ENCODE assay signal across 8 mouse cellular contexts in genomic region chr11:72961072-72961980, GRCm38 (mm10). TPM values are rescaled to one million over a fixed set of nuclear protein-coding genes. Genes with fewer than 3 reads are reported as not detected.
DNase-seq lines count a peak whose midpoint lies in the region; ATAC-seq and TF ChIP-seq lines count a peak whose summit lies in the region.

Atp2a3 (plus strand) TSS chr11:72961169.

- peaks cover 42% of the 10 kb centered on the region for H3K4me1 ChIP-seq in intestine, embryonic 14.5 days (replicated peaks; ENCODE audit: control insufficient read depth, insufficient read depth, low read length)
- peaks cover 10% of the 10 kb centered on the region; the same call in 1 of the 2 replicates for H3K4me1 ChIP-seq in lung, postnatal 0 days (ENCODE audit: insufficient read depth, low read depth, low read length)

- 0 out of 2 replicates have a peak, but pooled peaks have one; percentile 11 for ATAC-seq in intestine, embryonic 14.5 days (replicated peaks; ENCODE audit: low FRiP score, low TSS enrichment, low read depth)
- peak; percentile 84 for ATAC-seq in lung, postnatal 0 days

- no peaks in the 10 kb centered on the region for H3K36me3 ChIP-seq in intestine, embryonic 14.5 days (ENCODE audit: control insufficient read depth, insufficient read depth, low read length)
- H3K36me3 ChIP-seq in lung, postnatal 0 days (ENCODE audit: insufficient read depth, low read length): no peaks in the 10 kb centered on the region

- WGBS in intestine, embryonic 14.5 days: 4% methylated on average over 70 of the region's 70 CpGs
- WGBS in lung, postnatal 0 days: 6% methylated on average over 55 of the region's 70 CpGs

- DNase-seq in 416B (ENCODE audit: low read depth): peak; percentile 85
- no peak for DNase-seq in adrenal gland, adult 8-10 months
- no peak for DNase-seq in gastrocnemius, postnatal 4 days (ENCODE audit: low spot score in 2 of 2)
- DNase-seq in intestine, embryonic 14.5 days (ENCODE audit: low spot score): peak; percentile 68
- peak; percentile 67 for DNase-seq in lung, postnatal 0 days (ENCODE audit: low spot score)
- DNase-seq in skeletal muscle tissue, adult 2 months (ENCODE audit: low read depth, low spot score): peak; percentile 39
- no peak for DNase-seq in right cerebral cortex, postnatal 10 days (ENCODE audit: low spot score in 2 of 2)
- no peak for DNase-seq in embryo, embryonic 9.5 days (ENCODE audit: extremely low spot score)

- H3K27me3 ChIP-seq in intestine, embryonic 14.5 days (replicated peaks; ENCODE audit: control insufficient read depth, insufficient read depth, low read length): peaks cover 12% of the 10 kb centered on the region
- H3K27me3 ChIP-seq in lung, postnatal 0 days (replicated peaks; ENCODE audit: insufficient read depth, low read length): no peaks in the 10 kb centered on the region

- TF ChIP-seq CTCF in lung, postnatal 0 days (IDR thresholded peaks at IDR 0.05): no peak

- no peaks in the 10 kb centered on the region for H3K9me3 ChIP-seq in intestine, embryonic 14.5 days (ENCODE audit: control insufficient read depth, low read length)
- H3K9me3 ChIP-seq in lung, postnatal 0 days (ENCODE audit: low read length): no peaks in the 10 kb centered on the region

- H3K4me3 ChIP-seq in intestine, embryonic 14.5 days (ENCODE audit: low read depth, low read length): peak within 1 kb of the TSS; percentile 39
- peak within 1 kb of the TSS; percentile 44 for H3K4me3 ChIP-seq in lung, postnatal 0 days (ENCODE audit: low read depth, low read length)

- no peak for TF ChIP-seq EP300 in lung, postnatal 0 days (IDR thresholded peaks at IDR 0.05)

- H3K4me2 ChIP-seq in intestine, embryonic 14.5 days (ENCODE audit: low read length): peak within 1 kb of the TSS; percentile 63
- H3K4me2 ChIP-seq in lung, postnatal 0 days (replicated peaks; ENCODE audit: low read depth, low read length): peak within 1 kb of the TSS; percentile 65

- no peak within 1 kb of the TSS; the same call in 1 of the 2 replicates for H3K27ac ChIP-seq in intestine, embryonic 14.5 days (ENCODE audit: low read depth)
- H3K27ac ChIP-seq in lung, postnatal 0 days (ENCODE audit: low read length): peak within 1 kb of the TSS; percentile 26; the same call in 1 of the 2 replicates

- peak within 1 kb of the TSS; percentile 13; the same call in 1 of the 2 replicates for H3K9ac ChIP-seq in intestine, embryonic 14.5 days (ENCODE audit: low read length)
- H3K9ac ChIP-seq in lung, postnatal 0 days (replicated peaks; ENCODE audit: low read depth): no peak within 1 kb of the TSS; the same call in 1 of the 2 replicates

RNA-seq across cellular contexts. Expression of gene Atp2a3, which starts in this region (rescaled TPM):
- 10 to 100 TPM; 10.6 to 19.8 (median 12.4) TPM for total RNA-seq in adrenal gland, adult 8-10 months (2022)
- 10 to 100 TPM; 19.0 to 24.8 TPM for total RNA-seq in gastrocnemius, postnatal 4 days (2021)
- polyA plus RNA-seq in intestine, embryonic 14.5 days (2014; fragmentation: Nextera tagmentation; extraction: Ambion mirVana): 17.4 and 21.4 TPM in 2 replicates
- polyA plus RNA-seq in lung, postnatal 0 days (2015; fragmentation: Nextera tagmentation; extraction: Ambion mirVana): 30.7 and 33.1 TPM in 2 replicates

Comparison
In these comparisons a context has a peak if more than half of its experiments do, and no peak if none do; other contexts are left out.
1. DNase-seq: peak in 416B (single experiment), intestine, embryonic 14.5 days (single experiment), lung, postnatal 0 days (single experiment) and skeletal muscle tissue, adult 2 months (single experiment); none in adrenal gland, adult 8-10 months (single experiment), gastrocnemius, postnatal 4 days (0 of 2), right cerebral cortex, postnatal 10 days (0 of 2) and embryo, embryonic 9.5 days (single experiment).